Mouse (Mus musculus) layer of hippocampus, adult 9-11 months (tissue): ENCODE results near the gene Tubd1.

Source experiments
- DNase-seq: peaks from one replicate; pipeline ENCODE4 v3.0.0; 2022

Tubd1 gene

DNA sequence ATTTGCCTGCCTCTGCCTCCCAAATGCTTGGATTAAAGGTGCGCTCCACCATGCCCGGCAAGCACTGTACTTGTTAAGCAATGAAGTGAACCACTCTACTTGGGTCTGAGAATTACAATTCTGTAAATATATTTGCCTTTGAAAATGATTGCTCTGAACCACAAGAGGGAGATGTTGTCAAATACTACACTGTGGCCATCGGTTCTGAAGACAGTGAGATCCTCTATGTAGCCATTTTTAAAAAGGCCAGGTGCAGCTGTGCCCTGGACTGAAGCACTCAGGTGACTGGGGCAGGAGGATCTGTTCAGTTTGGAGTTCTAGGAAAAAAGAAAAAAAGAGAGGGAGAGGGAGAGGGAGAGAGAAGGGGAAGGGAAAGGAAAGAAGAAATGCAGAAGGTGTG lies 23.6 kb downstream of the Tubd1 start:
- DNase-seq = no peak

DNA sequence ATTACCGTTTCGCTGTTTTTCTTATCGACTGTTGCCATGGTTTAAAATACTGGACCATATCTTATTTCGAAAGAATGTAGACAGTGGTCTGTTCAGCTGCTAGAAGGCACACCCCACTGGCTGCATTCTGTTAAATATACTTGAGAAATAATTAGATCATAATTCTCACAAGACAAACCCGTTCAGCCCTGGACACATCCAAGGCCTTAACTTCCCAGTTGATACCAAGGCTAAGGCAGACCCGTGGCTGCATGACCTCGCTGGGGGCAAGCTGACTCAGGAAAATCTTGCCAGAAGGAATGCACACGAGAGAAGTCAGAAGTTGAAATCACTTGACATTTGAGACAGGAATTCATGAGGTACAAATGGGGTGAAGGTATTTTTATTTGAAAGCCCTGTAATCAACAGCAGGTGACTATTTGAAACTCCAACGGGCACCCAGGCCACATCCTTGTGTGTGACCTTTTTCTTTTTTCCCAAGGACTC lies 25.5 kb downstream of the Tubd1 start:
- no peak for DNase-seq

DNA sequence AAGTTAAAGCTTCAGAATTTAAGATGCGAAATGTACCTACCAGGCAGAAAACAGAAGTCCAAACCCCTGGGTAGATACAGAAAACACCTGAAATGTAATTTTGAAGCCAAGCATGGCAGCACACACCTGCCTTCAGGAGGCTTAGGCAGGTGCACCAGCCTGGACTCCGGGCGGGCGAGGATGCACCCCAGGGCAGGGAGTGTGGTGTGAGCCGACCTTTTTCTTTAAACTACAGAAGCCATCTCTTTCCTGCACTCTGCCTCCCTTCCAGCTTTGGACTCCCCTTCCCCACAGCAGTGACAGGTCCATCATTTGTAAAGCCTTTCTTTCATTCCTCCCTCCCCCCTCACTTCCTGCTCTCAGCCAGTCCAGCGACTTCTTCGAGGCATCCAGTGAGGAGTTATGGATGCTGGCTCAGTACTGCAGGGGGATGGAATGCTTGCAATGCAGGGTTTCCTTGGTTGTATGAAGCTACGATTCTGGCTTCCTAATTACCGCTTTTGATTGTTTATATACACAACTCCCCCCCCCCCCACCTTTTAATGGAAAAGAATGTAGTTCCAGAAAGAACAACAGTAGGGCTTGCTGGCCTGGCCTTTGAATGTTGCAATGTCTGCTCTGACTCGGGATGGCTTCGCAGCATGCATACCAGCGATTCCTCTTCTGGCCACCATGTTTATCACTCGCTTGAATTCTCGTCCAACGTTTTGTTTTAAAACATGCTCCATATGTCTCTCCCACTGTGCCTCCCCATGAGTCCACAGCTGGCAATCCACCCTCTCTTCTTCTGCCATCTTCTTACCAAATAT lies 26.5 kb downstream of the Tubd1 start:
- peak; percentile 38 for DNase-seq

DNA sequence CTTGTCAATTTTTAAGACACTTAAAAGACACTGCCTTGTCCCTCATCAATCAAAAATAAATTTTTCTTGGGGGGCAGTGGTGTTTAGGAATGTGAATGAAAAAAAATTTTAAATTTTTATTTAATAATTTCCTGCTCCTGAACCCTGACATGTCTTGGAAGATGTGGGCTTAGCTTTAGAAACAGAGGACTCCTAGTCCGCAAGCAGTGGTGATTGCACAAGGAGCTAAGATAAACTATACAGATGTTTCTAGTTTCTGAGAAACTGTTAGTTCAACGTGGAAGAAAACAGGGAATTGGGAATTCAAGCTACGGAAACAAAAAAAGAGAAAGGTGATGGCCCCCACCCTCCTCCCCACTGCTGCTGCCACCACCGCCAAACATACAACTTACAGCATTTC lies 27.1 kb downstream of the Tubd1 start:
- DNase-seq = no peak

DNA sequence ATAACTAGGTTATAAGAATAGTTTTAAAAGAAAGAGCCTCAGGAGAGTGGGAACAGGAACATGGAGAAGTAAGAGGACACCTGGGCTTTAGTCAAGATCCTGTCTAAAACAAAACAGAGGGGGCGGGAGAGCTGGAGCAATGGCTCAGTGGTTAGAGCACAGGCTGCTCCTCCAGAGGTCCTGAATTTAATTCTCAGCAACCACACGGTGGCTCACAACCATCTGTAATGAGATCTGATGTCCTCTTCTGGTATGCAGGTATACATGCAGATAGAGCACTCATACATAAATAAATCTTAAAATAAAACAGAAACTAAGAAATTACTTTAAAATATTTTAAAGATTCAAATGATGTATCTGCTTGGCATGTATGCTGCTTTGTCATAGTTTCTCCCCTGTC lies 27.8 kb downstream of the Tubd1 start:
- DNase-seq = no peak

DNA sequence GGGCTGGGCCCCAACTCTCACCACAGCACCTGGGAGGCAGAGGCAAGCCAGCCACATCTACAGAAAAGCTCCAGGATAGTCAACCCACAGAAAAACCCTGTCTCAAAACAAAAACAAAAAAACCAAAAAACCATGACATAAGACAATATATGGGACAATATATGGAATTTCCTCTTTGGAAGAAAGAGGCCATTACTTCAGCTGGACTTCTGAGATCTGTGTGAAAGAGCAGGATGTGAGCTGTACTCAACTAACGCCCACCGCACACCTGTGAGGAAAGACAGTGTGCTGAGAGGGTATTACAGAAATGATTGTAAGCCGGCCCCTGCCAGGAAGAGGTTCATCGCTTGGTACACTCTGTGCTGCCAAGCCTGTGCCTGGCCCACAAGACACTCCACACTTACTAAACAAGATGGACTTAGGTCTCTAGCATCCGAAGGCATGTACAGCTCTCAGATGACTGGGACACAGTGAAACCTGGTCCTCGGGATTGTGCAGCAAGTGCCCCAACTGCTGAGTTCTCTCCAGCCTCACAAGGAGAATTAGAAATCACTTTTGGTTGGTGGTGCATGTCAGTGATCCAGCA lies 28.9 kb downstream of the Tubd1 start:
- no peak for DNase-seq

DNA sequence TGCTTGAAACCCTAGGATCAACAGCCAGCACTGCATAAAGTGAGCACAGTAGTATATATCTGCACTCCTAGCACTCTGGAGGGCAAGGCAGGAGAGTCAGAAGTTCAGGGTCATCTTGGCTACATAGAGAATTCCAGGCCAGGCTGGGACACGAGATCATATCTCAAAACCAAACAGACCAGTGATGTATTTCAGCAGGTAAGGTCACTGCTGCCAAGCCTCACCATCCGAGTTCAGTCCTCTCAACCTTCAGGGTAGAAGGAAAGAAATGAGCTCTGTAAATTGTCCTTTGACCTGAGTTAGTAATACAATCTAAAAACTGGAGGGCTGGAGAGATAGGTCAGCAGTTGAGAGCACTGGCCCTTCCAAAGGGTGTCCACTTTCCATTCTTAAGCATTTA lies 29.6 kb downstream of the Tubd1 start:
- no peak for DNase-seq

DNA sequence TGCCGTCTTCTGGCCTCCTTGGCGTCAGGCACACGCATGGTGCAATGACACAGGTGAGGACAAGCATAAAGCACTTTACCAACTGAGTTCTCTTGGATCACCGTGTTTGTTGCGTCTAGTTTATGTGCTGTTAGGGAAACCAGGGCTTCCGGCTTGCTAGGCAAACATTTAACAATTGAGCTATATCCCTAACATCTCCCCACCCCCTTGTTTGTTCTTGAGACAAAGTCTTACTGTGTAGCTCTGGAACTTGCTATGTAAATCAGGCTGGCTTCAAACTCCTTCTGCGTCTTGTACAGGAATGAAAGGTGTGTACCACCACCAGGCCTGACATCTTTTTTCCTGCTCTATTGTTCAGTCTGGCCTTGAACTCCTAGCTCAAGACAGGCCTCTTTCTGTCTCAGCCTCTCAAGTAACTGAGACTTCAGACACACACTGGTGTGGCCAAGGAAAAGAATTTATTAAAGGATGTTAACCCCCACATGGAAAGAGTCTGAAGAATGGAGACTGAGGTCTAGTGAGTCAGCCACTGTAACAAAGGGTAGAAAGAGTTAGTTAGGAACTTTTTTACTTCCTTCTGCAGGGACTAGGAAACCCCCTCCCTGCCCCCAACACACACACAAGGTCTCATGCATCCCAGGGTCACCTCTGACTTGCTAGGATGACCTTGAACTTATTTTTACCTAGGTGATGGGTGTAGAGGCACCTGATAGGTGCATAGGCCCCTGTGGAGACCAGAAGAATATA lies 31.0 kb downstream of the Tubd1 start:
- no peak for DNase-seq

DNA sequence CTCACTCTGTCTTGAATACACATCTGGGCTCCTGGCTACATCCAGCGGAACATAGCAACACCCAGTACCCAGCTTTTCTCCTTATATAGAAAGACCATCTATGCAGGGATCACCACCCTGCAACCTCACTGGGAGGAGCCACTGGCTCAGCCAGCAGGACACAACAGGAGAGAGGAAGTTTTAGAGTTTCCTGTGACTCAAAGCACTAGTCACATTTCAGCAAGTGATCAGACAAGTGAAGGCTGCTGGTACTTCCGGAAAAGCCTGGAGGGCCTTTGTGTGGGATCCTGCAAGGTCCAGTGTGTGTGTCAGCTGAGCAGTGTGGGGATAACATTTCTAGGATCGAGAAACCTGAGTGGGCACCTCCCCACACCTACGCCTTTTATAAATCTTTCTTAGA lies 32.4 kb downstream of the Tubd1 start:
- DNase-seq = peak; percentile 63

DNA sequence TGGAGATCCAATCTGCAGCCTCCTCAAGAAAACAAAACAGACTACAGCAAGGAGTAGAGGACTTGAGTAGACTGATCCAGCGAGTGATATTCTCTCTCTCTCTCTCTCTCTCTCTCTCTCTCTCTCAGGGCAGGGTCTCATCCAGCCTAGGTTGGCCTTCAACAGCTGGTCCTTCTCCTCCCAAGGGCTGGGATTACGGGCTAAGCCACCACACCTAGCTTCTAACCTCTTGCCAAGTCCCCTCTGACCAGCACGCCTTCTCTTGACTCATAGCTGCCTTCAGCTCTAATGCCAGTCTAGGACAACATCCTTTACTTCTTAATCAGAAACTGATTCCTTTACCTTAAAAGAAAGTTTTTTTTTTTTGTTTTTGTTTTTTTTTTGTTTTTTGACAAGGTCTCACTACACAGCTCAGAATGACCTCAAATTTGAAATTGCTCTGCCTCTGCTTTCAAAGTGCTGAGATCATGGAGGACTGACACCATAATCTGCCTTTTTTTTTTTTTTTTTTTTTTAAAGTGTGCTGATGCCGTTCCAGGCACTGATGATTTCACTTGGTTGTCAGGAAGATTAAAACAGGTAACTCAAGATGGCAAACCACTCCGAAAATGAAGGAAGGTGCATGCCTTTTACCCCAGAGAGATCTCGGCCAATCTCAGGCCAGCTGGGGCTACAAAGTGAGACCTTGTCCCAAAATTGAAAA lies 33.5 kb downstream of the Tubd1 start:
- no peak for DNase-seq

DNA sequence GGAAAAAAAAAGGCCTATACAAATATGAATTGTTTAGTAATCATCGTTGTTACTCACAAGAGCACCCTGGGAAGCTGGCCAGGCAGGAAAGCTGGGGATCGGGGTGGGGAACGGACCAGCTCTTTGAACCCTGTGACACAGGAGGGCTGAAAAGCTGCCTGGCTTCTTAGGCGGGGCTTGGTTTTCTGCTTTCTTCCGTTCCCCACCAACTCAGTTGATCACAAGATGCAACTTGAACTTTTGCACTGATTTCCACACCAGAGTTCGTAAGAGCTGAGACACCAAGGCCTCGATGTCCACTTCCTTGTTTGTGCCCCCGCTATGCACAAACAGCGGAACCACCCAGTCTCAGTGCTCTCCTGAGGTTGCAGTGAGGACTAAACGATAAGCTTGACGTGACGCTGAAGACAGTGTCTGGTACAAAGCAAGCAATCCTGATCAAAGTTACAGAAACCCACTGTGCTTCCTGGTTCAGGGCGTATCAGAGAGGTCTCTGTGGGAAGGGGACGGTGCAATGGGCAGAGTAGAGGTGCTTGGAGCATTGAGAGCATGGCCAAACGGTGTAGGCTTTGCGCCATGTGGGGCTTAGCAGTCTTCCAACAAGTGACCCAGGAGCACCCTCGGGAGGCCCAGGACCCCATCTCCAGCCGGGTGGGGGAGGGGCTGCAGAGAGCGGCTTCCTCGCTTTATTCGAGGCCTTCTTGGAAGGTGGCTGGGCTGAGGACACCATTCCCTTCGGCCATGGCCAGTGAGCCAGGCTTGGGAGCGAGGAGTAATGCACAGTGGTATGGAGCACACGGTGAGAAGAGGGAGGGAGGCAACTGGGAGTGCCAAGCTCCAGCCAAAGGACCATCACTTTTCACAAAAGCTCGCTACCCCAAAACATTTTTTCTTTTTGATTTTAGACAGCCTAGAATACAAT lies 34.3 kb downstream of the Tubd1 start:
- DNase-seq = peak; percentile 76

DNA sequence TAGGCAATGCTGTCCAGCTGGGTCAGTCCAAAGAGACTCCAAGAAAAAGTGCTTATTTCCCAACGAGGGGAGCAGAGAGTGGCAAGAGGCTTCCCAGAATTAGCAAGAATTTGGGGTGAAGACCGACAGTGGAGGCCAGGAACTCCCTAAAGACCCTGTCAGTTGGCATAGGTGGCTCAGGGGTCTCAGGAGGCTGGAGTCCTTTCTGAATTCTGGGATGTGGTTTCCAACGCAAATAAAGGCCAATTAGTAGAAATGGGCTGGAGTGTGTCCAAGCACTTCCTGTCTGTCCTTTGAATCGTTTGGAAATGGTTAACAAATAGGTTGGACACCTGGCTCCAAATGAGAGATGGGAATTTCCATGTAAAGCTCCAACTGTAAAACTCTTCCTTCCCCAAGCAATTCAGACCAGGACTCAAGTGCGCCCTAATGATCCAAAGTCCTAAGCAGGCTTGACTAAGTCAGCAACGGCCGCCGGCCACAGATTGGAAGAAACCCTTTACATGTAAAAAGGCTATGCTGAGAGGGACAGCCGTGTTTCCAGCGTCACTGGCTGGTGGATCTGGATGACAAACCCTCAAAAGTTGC lies 35.0 kb downstream of the Tubd1 start:
- DNase-seq = no peak

DNA sequence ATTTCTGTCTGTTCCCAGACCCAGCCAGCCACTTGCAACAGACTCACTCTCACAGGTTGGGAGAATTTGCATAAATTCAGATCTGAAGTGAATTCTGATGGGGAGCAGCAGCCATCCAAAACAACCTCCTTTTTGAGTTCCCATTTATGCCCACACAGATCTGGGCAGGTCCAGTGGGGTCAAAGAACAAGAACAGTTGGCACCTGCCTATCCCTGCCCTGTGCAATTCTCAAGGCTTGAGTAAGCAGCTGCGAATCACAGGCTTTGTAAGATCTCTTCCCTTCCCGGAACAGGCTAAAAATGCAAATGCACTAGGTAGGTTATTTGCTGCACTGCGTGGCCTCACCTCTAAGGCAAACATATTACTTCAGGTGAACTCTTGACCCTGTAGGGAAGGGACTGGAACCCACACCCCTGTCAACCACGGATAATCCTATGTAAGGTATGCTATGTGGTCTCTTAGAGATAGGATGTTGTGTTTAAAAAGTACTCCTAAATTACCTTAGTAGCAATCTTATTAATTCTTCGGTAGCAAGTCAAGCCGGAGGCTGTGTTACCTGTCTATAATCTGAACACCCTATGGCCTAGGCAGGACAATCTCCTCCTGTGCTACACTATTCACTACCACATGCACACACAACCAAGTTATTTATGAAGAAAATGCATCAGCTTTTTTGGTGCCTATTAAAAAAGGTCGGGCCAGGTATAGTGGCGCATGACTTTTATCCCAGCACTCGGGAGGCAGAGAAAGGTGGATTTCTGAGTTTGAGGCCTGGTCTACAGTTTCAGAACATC lies 35.7 kb downstream of the Tubd1 start:
- DNase-seq = no peak

DNA sequence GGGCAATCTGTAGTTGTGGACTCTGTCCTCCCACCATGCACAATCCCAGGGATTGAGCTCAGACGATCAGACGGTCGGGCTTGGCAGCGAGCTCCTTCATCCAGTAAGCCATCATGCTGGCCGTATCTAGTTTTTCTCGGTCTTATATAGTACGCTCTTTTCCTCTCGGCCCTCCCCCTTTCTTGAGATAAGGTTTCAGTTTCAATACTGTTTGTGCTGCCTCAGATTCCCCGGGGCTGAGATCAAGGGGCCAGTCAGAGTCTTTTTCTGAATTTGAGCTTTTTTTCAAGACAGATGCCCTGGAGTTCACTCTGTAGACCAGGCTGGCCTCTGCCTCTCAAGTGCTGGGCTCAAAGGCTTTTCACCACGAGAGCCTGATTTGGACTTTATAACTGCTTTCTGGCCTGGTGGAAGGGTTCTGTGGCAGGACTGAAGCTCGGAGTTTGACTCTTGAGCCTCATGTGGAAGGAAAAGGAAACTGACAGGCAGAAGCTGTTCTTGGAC lies 36.5 kb downstream of the Tubd1 start:
- no peak for DNase-seq

DNA sequence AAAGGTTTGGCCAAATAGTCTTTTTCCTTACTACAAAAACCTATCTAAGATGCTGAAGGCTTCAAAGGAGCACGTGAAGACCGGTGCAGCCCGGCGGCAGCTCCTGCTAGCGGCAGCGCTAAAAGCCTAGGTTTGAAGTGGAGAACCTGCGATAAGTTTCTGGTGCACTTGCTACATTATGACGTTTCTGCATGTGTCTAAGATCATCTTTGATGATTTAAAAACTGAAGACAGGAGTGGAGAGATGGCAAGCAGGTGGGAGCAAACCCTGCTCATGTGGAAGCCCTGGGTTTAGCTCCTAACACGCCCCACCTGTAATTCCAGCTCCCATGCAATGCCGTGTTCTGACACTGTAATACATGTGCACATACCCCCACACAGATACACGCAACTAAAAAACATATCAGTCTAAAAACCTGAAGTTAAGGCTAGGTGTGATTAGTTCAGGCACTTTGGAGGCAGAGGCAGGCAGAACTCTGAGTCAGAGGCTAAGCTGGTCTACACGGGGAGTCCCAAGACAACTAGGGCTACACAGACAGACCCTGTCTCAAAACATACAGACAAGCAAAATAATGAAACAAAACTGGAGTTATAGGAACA lies 37.3 kb downstream of the Tubd1 start:
- DNase-seq = no peak

DNA sequence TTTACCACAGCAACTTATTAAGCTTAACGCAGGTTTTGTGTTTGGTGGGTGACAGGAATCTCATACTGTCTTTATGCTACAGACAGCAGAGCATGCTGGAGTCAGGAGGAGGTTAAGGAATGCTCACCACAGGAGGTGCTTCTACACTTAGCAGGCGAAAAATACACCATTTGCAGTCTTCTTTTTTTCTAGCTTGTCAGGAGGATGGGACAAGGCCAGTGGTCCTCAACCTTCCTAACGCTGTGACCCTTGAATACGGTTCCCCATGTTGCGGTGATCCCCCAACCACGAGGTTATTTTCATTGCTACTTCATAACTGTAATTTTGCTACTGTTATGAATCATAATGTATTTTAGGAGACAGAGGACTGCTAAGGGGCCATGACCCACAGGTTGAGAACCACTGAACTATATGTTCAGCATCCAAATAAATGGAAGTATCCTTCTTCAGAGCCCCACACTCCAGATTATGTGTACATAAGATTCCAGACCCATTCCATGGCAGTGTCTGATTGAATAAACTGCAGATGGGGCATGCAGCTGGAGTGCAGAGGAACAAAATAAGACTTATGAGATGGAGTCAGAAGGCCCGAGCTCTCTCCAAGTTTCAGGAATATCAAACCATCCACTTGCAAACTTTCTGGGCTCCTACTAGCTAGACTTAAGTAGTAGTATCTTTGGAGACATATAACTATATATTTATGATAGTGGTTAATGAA lies 37.9 kb downstream of the Tubd1 start:
- DNase-seq = no peak

DNA sequence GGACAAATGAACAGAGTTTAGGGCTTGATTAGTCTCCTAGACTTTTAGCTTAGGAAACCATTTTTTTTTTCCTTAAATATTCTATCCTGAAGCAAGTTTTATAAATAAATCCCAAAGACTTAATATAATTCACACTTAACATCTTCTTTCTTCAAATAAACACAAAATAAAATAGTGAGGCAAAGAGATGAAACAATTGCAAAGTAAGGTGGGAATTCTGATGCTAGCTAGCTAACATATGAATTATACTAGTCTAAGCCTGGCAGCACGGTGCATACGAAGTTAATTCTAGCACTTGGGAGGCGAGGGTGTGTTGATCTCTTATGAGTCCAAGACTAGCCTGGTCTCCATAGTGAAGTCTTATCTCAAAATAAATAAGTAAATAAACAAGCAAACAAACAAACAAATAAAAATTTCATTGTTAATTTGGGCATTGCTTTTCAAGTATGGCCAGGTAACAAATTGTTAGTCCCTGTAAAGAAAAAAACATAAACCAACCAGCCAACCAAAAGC lies 38.6 kb downstream of the Tubd1 start:
- no peak for DNase-seq

DNA sequence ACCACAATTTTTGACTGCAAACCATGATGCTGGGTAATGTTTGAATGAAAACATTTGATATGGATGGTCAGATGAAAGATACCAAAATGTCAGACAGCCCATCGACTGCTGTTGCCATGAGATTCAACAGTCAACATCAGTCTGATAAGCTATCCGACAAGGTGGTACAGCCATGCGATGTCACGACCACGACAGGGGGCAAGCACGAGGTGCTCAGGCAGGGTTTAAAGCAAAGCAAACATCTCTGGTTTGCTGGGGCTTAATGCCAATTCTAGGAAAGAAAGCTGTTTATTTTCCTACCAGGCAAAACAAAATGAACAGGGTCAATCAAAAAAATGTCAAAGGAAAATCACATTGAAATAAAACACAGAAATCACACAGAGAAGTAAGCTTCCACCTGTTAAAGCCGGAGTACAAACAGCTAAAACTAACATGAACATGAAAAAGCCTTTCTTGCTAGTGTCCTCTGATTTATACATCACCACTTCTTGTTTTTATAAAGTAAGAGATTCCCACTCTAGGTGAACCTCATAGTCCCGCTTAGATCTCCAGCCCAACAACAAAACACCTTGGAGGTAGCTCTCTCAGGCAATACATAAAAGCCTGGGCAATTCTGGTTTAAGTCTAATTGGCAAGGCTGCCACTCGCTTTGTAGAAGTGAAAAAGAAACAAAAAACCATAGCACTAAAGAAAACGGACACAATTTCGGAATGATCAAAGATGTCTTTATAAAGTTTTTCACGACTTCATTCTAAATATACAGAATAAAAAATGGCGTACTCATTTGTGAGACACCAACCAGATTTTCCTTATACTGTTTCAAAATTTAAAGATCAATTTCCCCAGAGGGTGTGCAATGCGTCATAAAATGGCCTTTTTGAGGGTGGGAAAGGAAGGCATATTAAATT lies 39.5 kb downstream of the Tubd1 start:
- no peak for DNase-seq
